8 mouse cellular contexts compared by ENCODE assay signal in the genomic region with DNA sequence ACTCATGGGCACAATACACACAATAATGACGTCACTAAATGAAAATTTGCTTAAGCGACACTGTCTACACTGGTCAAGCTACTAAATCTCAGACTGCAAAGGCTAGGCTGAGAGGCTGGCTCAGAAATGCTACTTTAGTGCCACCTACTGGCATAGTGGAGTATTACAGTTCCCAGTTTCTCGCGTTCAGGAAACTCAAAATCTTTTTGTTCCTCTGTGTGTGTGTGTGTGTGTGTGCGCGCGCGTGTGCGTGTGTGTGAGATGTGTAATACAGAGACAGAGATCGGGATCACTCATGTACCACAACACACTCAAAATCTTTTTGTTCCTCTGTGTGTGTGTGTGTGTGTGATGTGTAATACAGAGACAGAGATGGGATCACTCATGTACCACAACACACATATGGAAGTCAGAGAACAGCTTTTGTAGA. TPM values are rescaled to one million over a fixed set of nuclear protein-coding genes. Genes with fewer than 3 reads are reported as not detected.
A peak's percentile ranks its signal among the peaks of the same experiment; 100 is the strongest.
DNase-seq lines count a peak whose midpoint lies in the region; ATAC-seq and TF ChIP-seq lines count a peak whose summit lies in the region.

No protein-coding gene starts in this region.

- H3K4me2 ChIP-seq in forebrain, embryonic 15.5 days (replicated peaks): no peak overlapping the region
- H3K4me2 ChIP-seq in intestine, embryonic 15.5 days (replicated peaks): no peak overlapping the region
- H3K4me2 ChIP-seq in limb, embryonic 13.5 days (replicated peaks): no peak overlapping the region; the same call in 1 of the 2 replicates
- H3K4me2 ChIP-seq in midbrain, postnatal 0 days (ENCODE audit: low read depth, low read length, poor library complexity, severe bottlenecking): no peak overlapping the region
- H3K4me2 ChIP-seq in stomach, embryonic 15.5 days: no peak overlapping the region

- peak; percentile 83 for TF ChIP-seq CTCF in left cerebral cortex, adult 2 months (IDR thresholded peaks at IDR 0.05)
- peak; percentile 97 for TF ChIP-seq CTCF in midbrain, postnatal 0 days (IDR thresholded peaks at IDR 0.05)

- peak; percentile 62 to 67 for DNase-seq in left cerebral cortex, adult 2 months (ENCODE audit: extremely low spot score in 1 of 2, low spot score in 2 of 2)
- no peak for DNase-seq in left cerebral cortex, adult 8-10 months (ENCODE audit: low spot score in 2 of 2)
- DNase-seq in cerebellum, adult 11-12 months: peak; percentile 18
- DNase-seq in midbrain, postnatal 0 days (ENCODE audit: low spot score): peak; percentile 80

- peaks cover 13% of the 10 kb centered on the region; the same call in 1 of the 2 replicates for H3K36me3 ChIP-seq in forebrain, embryonic 15.5 days
- peaks cover 6% of the 10 kb centered on the region; the same call in 1 of the 2 replicates for H3K36me3 ChIP-seq in intestine, embryonic 15.5 days
- peaks cover 24% of the 10 kb centered on the region for H3K36me3 ChIP-seq in limb, embryonic 13.5 days
- 0 out of 2 replicates have a peak, but pooled peaks cover 4% of the 10 kb centered on the region for H3K36me3 ChIP-seq in midbrain, postnatal 0 days (ENCODE audit: insufficient read depth, low read length)
- H3K36me3 ChIP-seq in stomach, embryonic 15.5 days: no peaks in the 10 kb centered on the region

- H3K27ac ChIP-seq in left cerebral cortex, adult 2 months: no peak overlapping the region
- H3K27ac ChIP-seq in forebrain, embryonic 15.5 days (replicated peaks): no peak overlapping the region
- H3K27ac ChIP-seq in intestine, embryonic 15.5 days: no peak overlapping the region
- no peak overlapping the region for H3K27ac ChIP-seq in limb, embryonic 13.5 days
- H3K27ac ChIP-seq in midbrain, postnatal 0 days (ENCODE audit: low read depth, low read length): no peak overlapping the region
- no peak overlapping the region for H3K27ac ChIP-seq in stomach, embryonic 15.5 days

- H3K4me3 ChIP-seq in left cerebral cortex, adult 2 months: no peak overlapping the region
- no peak overlapping the region for H3K4me3 ChIP-seq in forebrain, embryonic 15.5 days
- H3K4me3 ChIP-seq in intestine, embryonic 15.5 days (replicated peaks): no peak overlapping the region
- H3K4me3 ChIP-seq in limb, embryonic 13.5 days: no peak overlapping the region
- H3K4me3 ChIP-seq in midbrain, postnatal 0 days (ENCODE audit: low read depth, low read length): no peak overlapping the region
- H3K4me3 ChIP-seq in stomach, embryonic 15.5 days (replicated peaks): no peak overlapping the region

- intact Hi-C loops in left cerebral cortex, adult 2 months (cut with DNase I): loop anchor here (1.0 to 2.0 kb wide), 3 partner anchors 89 to 318 kb away; no protein-coding TSS in a partner anchor

- 9% methylated on average over 10 of the region's 10 CpGs for WGBS in forebrain, embryonic 15.5 days
- WGBS in intestine, embryonic 15.5 days: 6% methylated on average over 10 of the region's 10 CpGs
- WGBS in limb, embryonic 13.5 days: 11% methylated on average over 10 of the region's 10 CpGs
- 9% methylated on average over 10 of the region's 10 CpGs for WGBS in midbrain, postnatal 0 days
- WGBS in stomach, embryonic 15.5 days: 12% methylated on average over 10 of the region's 10 CpGs

- peak; percentile 87 for ATAC-seq in forebrain, embryonic 15.5 days (replicated peaks)
- peak; percentile 86 for ATAC-seq in intestine, embryonic 15.5 days
- peak; percentile 76 for ATAC-seq in limb, embryonic 13.5 days (ENCODE audit: low FRiP score, low read depth)
- ATAC-seq in midbrain, postnatal 0 days (ENCODE audit: low FRiP score): peak; percentile 69; the same call in 1 of the 2 replicates
- ATAC-seq in stomach, embryonic 15.5 days (ENCODE audit: insufficient read depth, low FRiP score, low read depth): peak; percentile 73; the same call in 1 of the 2 replicates

- H3K27me3 ChIP-seq in forebrain, embryonic 15.5 days: no peaks in the 10 kb centered on the region
- H3K27me3 ChIP-seq in intestine, embryonic 15.5 days (replicated peaks): no peaks in the 10 kb centered on the region
- no peaks in the 10 kb centered on the region for H3K27me3 ChIP-seq in limb, embryonic 13.5 days
- H3K27me3 ChIP-seq in midbrain, postnatal 0 days (ENCODE audit: insufficient read depth, low read length): no peaks in the 10 kb centered on the region
- H3K27me3 ChIP-seq in stomach, embryonic 15.5 days (replicated peaks): no peaks in the 10 kb centered on the region

- no peaks in the 10 kb centered on the region for H3K4me1 ChIP-seq in forebrain, embryonic 15.5 days
- 0 out of 2 replicates have a peak, but pooled peaks cover 2% of the 10 kb centered on the region for H3K4me1 ChIP-seq in intestine, embryonic 15.5 days (replicated peaks)
- no peaks in the 10 kb centered on the region for H3K4me1 ChIP-seq in limb, embryonic 13.5 days
- no peaks in the 10 kb centered on the region for H3K4me1 ChIP-seq in midbrain, postnatal 0 days (ENCODE audit: insufficient read depth, low read length)
- H3K4me1 ChIP-seq in stomach, embryonic 15.5 days: no peaks in the 10 kb centered on the region

- no peak overlapping the region for H3K9ac ChIP-seq in forebrain, embryonic 15.5 days (replicated peaks)
- H3K9ac ChIP-seq in intestine, embryonic 15.5 days: no peak overlapping the region
- no peak overlapping the region for H3K9ac ChIP-seq in limb, embryonic 13.5 days
- no peak overlapping the region for H3K9ac ChIP-seq in midbrain, postnatal 0 days (replicated peaks; ENCODE audit: low read length, poor library complexity, severe bottlenecking)
- no peak overlapping the region for H3K9ac ChIP-seq in stomach, embryonic 15.5 days

- no peaks in the 10 kb centered on the region for H3K9me3 ChIP-seq in forebrain, embryonic 15.5 days
- H3K9me3 ChIP-seq in intestine, embryonic 15.5 days: no peaks in the 10 kb centered on the region
- H3K9me3 ChIP-seq in limb, embryonic 13.5 days: no peaks in the 10 kb centered on the region
- H3K9me3 ChIP-seq in midbrain, postnatal 0 days (ENCODE audit: low read length): no peaks in the 10 kb centered on the region
- H3K9me3 ChIP-seq in stomach, embryonic 15.5 days: no peaks in the 10 kb centered on the region

RNA-seq across cellular contexts. Expression of a gene that starts 33.5 kb away (rescaled TPM):
- 10 to 100 TPM; 41.4 to 44.3 TPM for total RNA-seq in left cerebral cortex, adult 2 months (2021)
- 10 to 100 TPM; 40.1 to 43.4 (median 41.4) TPM for total RNA-seq in left cerebral cortex, adult 8-10 months (2022)
- polyA plus RNA-seq in forebrain, embryonic 15.5 days (2015; fragmentation: Nextera tagmentation; extraction: Ambion mirVana): 151 and 160 TPM in 2 replicates
- polyA plus RNA-seq in intestine, embryonic 15.5 days (2015; fragmentation: Nextera tagmentation; extraction: Ambion mirVana): 70.6 and 86.5 TPM in 2 replicates
- polyA plus RNA-seq in limb, embryonic 13.5 days (2015; fragmentation: Nextera tagmentation; extraction: Ambion mirVana): 126 and 127 TPM in 2 replicates
- total RNA-seq in midbrain, postnatal 0 days (2014; rRNA removed): 53.5 and 62.7 TPM in 2 replicates
- 96.7 and 117 TPM in 2 replicates for polyA plus RNA-seq in midbrain, postnatal 0 days (2015; fragmentation: Nextera tagmentation; extraction: Ambion mirVana)
- 73.3 and 79.5 TPM in 2 replicates for polyA plus RNA-seq in stomach, embryonic 15.5 days (2015; fragmentation: Nextera tagmentation; extraction: Ambion mirVana)

RNA-seq across cellular contexts. Expression of a gene that starts 34.4 kb away (rescaled TPM):
- total RNA-seq in left cerebral cortex, adult 2 months (2021): 10 to 100 TPM; 17.9 to 21.1 TPM
- 10 to 100 TPM; 17.7 to 22.3 (median 21.3) TPM for total RNA-seq in left cerebral cortex, adult 8-10 months (2022)
- polyA plus RNA-seq in forebrain, embryonic 15.5 days (2015; fragmentation: Nextera tagmentation; extraction: Ambion mirVana): 0.11 and 0.17 TPM in 2 replicates
- polyA plus RNA-seq in intestine, embryonic 15.5 days (2015; fragmentation: Nextera tagmentation; extraction: Ambion mirVana): 0.28 and 0.34 TPM in 2 replicates
- 0.31 and 0.43 TPM in 2 replicates for polyA plus RNA-seq in limb, embryonic 13.5 days (2015; fragmentation: Nextera tagmentation; extraction: Ambion mirVana)
- total RNA-seq in midbrain, postnatal 0 days (2014; rRNA removed): 2.2 and 2.6 TPM in 2 replicates
- polyA plus RNA-seq in midbrain, postnatal 0 days (2015; fragmentation: Nextera tagmentation; extraction: Ambion mirVana): 0.65 and 0.79 TPM in 2 replicates
- 0.27 and 0.30 TPM in 2 replicates for polyA plus RNA-seq in stomach, embryonic 15.5 days (2015; fragmentation: Nextera tagmentation; extraction: Ambion mirVana)

Comparison
In these comparisons a context has a peak if more than half of its experiments do, and no peak if none do; other contexts are left out.
1. DNase-seq: peak in left cerebral cortex, adult 2 months (2 of 2), cerebellum, adult 11-12 months (single experiment) and midbrain, postnatal 0 days (single experiment); none in left cerebral cortex, adult 8-10 months (0 of 2).
2. Peak in every context shown above with its lines, with median percentiles within 50 percentile points of each other: ATAC-seq.